Mouse (Mus musculus): Measurements from ENCODE around the gene Fam114a2. TPM values are rescaled to one million over a fixed set of nuclear protein-coding genes. Genes with fewer than 3 reads are reported as not detected.
A peak's percentile ranks its signal among the peaks of the same experiment; 100 is the strongest.
"Not testable (repeated sequence)": the region's sequence is repeated elsewhere in the genome, so short reads cannot be mapped to it uniquely, and the experiment has no call there.

The Fam114a2 gene
- total RNA-seq (2021), result 10 to 100 TPM; 43.1 to 45.6 TPM

GRCm38 (mm10) chr11:57518091-57518750 lies at the start of gene Fam114a2, which contains the start of gene Mfap3:
Gene Fam114a2 (minus strand): TSS chr11:57518617.
Gene Mfap3 (plus strand): TSS chr11:57518664.
- DNase-seq, result peak; percentile 96

GRCm38 (mm10) chr11:57566091-57567035 lies 47.9 kb upstream of the Fam114a2 start:
- DNase-seq, result no peak

- no peak for DNase-seq
These were observed 46.1 kb upstream of the Fam114a2 start for GRCm38 (mm10) chr11:57564564-57564963.

- DNase-seq, result not testable (repeated sequence)
These were observed 39.5 kb upstream of the Fam114a2 start for GRCm38 (mm10) chr11:57557936-57558335.

- no peak for DNase-seq
These were observed 34.8 kb upstream of the Fam114a2 start for GRCm38 (mm10) chr11:57553015-57553780.

- DNase-seq, result no peak
These were observed 32.6 kb upstream of the Fam114a2 start for GRCm38 (mm10) chr11:57551016-57551415.

- no peak for DNase-seq
These were observed 31.8 kb upstream of the Fam114a2 start for GRCm38 (mm10) chr11:57550230-57550629.

- peak; percentile 91 for DNase-seq
These were observed 30.5 kb upstream of the Fam114a2 start for GRCm38 (mm10) chr11:57548618-57549550.

GRCm38 (mm10) chr11:57540681-57541080 lies 22.3 kb upstream of the Fam114a2 start:
- no peak for DNase-seq

- no peak for DNase-seq
These were observed 21.5 kb upstream of the Fam114a2 start for GRCm38 (mm10) chr11:57539841-57540418.

GRCm38 (mm10) chr11:57535912-57536311 lies 17.5 kb upstream of the Fam114a2 start:
- no peak for DNase-seq

GRCm38 (mm10) chr11:57532306-57532705 lies 13.9 kb upstream of the Fam114a2 start:
- no peak for DNase-seq

- peak; percentile 25 for DNase-seq
These were observed 13.0 kb upstream of the Fam114a2 start for GRCm38 (mm10) chr11:57531300-57531950.

GRCm38 (mm10) chr11:57529111-57529510 lies 10.7 kb upstream of the Fam114a2 start:
- no peak for DNase-seq

- no peak for DNase-seq
These were observed 9.1 kb upstream of the Fam114a2 start for GRCm38 (mm10) chr11:57527506-57527905.

- DNase-seq, result no peak
These were observed 7.5 kb upstream of the Fam114a2 start for GRCm38 (mm10) chr11:57525900-57526299.

- no peak for DNase-seq
These were observed 6.2 kb upstream of the Fam114a2 start for GRCm38 (mm10) chr11:57524597-57524996.

GRCm38 (mm10) chr11:57523418-57523817 lies 5.0 kb upstream of the Fam114a2 start:
- DNase-seq, result no peak

GRCm38 (mm10) chr11:57522046-57522445 lies 3.6 kb upstream of the Fam114a2 start:
- DNase-seq, result no peak

GRCm38 (mm10) chr11:57521206-57521605 lies 2.8 kb upstream of the Fam114a2 start:
- no peak for DNase-seq

GRCm38 (mm10) chr11:57519304-57519703 lies 887 bp upstream of the Fam114a2 start:
- DNase-seq, result no peak
